Mouse (Mus musculus) kidney, adult 8-10 months (tissue): ENCODE measurements around the gene Tnip1.

Source experiments
- DNase-seq, 2 experiments: peaks; one replicate each; pipeline ENCODE4 v3.0.0; 2022

Gene Tnip1

DNA sequence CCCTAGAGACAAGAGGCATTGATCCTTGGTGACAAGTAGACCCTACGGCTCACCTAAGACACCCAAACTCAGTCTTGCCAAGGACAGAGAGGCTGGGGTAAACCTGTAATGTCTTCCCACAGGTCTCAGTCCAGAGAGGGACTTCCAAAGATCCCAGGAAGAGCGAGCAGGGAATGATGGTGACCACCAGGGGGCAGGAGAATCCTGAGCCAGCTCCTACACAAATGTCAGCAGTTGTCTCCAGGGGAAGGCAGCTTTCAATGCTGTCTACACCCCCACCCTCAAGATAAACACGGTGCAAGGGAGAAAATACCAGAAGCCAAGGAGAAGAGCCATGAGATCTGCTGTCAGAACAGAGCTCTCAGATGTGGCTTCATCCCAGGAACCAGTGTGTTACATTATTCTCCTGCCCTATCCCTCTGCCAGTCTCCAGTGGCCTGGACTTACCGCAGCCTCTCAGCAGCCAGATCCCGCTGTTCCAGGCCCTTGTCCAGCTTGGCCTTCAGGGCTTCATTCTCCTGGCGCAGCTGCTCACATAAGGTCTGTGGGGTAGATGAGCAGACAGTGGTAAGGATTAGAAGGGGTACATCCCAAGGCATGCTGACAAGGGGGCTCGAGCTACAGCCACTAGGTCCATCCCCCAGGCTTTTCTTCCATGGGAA is 32.3 kb downstream of the Tnip1 start:
- peak in 1 of 2 experiments; percentile 52 for DNase-seq

DNA sequence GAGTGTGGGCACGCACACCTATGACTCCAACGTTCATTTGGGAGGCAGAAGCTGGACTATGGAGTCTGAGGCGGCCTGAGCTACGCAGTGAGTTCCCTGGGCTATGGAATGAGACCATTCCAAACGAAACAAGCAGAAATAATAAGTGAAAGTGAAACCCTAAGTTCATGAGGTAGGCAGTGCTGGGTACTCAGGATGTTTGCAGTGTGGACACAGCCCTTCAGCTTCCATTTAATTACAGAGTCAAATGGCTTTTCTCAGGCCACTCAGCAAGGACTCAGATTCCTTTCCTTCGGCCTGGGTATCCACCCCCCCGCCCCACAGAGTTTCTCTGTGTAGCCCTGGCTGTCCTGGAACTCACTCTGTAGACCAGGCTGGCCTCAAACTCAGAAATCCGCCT is 33.0 kb downstream of the Tnip1 start:
- DNase-seq = no peak

DNA sequence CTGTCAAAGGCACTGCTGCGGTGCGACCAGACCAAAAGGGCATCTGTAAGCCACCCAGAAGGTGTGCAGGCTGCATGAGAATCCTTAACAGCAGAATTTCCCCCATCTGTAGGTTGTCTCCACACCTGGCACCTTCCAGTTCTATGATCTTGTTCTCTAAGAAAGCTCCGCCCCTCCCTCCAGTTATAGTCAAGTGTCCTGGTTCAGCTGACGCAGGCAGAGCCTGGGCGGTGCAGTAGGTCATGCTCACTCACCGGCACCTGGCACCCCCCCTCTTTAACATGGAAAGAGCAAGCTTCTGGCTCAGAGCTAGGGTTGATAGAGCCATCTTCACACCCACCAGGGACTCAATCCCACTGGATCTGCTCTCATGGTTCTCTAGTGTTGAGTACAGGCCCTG is 33.4 kb downstream of the Tnip1 start:
- no peak for DNase-seq

DNA sequence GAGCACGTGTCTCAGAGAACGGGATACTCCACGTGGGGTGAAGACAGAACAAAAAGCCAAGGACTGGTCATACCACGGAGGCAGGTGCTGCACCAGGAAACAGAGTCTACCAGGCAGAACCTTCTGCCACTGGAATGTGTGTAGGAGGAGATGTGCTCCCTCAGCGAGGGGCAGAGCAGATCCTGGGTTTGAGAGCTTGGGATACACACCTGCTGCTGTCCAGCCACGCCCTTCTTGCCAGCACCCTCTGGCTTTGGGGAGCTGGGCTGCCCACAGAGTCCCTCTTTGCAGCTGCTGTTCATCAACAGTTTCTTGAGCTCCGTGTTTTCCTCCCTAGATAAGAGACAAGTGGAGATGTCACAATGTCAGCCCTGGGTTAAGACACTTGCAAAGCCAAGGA is 33.8 kb downstream of the Tnip1 start:
- no peak for DNase-seq

DNA sequence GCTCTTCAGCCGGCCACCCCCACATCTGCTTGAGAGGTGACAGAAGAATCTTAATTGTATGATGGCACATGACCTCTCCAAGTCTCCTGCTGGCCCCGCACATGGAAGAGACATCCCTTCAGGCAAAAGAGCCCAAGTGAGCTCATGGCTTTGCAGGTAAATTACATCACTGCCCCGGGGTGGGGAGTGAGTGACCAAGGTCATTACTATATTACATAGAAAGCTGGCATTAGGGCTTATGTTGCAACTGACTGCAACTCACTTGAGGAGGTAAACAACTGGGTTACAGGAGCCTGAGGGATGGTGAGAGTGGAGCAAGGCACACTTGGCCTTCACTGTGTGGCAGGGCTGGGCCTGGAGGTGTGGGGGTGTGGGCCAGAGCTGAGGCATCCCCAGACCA is 34.5 kb downstream of the Tnip1 start:
- DNase-seq = no peak

DNA sequence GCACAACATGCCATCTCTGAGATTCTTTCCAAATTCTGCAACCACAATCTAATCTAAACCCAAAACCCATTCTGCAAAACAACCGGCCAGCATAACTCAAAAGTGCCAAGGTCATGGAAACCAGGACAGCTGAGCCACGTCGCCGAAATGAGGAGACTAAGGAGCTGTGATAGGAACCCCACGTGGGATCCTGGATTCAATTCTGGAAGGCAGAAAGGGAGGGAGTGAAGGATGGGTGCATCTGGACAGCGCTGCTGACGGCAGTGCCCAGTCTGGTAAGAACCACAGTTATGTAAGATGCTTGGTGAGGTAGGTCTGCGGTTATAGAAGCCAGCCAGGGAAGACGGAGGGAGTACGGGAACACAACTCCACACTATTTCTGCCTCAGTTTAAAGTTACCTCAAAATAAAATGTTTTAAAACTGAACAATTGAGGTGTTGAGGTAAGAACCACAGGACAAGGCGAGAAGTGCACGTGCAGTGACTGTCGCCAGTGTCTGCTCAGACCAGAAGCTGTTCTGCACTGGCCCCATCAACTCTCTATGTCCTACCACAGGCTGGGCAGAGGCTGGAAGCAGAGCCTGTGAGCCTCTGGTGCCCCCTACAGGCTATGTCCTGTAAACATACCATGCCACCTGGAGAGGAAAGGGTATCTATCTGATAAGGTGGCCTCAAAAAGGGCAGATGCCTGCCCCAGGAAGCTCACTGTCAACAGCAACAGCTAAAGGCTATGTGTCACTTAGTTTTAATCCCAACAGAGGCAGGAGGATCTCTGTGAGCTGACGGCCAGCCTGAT is 35.2 kb downstream of the Tnip1 start:
- DNase-seq = peak; percentile 65 to 75

DNA sequence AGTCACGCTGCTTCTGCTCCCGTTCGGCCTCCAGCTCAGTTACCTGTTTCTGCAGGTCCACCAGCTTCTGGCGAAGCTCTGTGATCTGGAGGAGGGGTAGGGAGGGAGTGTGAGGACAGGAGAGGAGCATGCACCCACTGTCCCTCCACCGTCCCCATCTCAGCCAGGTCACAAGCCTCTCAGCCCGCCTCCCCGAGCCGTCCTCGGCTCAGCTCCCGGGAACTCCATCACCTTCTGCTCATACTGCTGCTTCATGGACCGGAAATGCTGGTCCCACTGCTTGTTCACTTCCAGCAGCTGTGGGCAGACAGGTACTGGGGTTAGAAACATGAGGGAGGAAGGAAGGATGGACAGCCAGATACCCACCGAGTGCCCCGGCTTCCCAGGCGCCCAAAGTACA is 38.6 kb downstream of the Tnip1 start:
- no peak for DNase-seq

DNA sequence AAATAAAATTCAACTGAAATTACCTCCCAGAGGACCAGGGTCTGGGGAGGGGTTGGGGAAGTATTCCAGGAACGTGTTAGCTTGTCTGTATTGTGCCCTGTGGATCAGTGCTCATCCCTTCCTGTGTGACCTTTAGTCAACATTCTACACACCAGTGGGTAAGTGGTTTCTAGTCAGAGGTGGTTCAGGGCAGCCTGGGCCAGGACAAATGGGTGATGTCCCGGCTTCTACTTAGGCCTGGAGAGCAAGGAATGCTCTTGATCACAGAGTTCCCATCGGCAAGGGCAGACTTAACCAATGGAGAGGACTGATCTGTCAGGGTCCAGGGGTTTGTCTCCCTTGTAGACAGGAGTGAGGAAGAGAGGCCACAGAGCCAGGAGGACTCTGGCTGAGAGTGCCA is 40.2 kb downstream of the Tnip1 start:
- peak in 1 of 2 experiments; percentile 38 for DNase-seq

DNA sequence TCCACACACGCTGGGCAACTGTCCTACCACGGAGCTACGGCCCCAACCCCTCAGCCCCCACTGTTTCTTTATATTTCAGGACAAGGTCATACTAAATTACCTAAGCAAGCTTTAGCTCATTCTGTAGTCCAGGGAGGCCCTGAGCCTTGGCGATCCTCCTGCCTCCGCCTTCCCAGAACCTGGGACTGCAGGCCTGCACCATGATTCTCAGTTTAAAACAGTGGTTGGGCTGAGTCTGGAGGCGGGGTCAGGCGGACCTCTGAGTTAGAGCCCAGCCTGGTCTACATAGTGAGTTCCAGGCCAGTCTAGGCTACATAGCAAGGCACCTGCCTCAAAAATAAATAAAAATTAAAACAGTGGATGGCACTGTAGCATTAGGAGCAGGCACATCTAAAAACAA is 40.9 kb downstream of the Tnip1 start:
- no peak for DNase-seq

DNA sequence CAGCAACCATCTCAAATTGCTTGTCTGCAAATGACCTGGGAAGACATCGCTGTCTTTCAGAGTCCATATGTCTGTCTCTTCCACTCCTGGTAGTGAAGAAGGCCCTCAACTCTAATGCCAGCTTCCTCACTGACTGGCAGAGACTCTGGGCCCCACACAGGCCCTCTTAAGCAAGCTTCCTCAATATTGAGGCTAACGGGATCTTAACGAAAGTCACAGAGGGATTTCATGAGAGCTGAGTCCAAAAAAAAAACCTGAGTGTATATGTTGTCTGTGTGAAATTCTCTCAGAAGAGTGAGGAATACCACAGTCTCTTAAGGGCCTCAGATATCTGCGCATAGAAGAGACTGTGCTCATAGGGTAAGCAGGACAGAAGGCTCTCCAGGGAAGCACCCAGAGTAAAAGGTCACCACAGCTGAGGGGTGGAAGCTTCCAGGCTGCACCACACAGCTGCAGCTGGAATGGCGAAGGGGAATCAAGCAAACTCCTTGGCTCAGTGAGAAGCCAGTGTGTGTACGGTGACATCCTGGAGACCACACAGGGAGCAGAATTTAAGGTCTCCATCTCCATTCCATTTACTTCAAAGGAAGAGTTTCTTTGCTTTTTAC is 41.6 kb downstream of the Tnip1 start:
- no peak for DNase-seq

DNA sequence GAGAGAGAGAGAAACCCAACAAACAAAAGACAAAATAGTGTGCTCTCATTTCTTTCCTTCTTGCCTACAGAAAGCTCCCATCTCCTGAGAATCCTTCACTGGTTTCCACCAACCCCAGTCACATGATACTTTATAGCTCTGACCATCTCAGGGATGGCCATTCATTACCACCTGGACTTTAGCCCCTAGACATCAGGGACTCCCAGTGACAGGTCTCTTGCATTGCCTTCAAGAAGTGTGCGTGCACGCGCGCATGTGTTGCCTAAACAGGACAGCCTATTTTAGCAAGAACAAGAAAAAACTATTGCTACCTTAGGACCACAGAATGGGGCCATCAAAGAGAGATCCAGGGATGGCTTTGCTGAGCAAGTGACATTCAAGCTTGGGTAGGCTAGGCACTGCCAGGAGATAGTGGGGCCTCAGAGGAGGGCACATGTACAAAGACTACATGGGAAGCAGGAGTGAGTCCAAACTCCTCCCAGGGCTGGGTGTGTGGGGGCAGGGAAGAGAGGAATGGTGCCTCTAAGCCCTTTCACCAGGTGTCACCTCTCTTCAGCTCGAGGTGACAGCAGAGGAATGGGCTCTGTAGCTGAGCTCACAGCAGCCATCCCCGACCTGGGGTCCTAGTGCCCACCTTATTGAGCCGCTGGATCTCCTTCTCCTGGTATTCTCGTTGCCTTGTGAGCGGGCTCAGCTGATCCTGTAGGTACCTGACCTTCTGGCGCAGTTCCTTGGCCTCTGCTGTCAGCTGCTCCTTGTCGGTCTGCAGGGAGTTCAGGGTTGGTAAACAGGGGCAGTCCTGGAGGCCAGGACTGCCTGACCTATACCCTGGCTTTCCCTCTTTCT is 42.4 kb downstream of the Tnip1 start:
- DNase-seq = peak; percentile 59 to 80

DNA sequence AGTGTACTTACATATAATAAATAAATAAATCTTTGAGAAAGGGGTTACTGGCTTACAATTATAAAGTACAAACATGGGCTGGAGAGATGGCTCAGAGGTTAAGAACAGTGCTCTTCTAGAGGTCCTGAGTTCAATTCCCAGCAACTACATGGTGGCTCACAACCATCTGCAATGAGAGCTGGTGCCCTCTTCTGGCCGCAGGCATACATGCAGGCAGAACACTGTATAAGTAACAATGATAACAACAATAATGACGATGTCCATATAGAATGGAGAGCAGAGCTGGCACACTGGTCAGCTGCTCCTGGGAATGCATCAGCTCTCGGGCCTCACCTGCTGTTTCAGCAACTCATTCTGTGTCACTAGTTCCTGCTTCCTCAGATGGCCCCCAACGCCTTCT is 44.4 kb downstream of the Tnip1 start:
- no peak for DNase-seq

DNA sequence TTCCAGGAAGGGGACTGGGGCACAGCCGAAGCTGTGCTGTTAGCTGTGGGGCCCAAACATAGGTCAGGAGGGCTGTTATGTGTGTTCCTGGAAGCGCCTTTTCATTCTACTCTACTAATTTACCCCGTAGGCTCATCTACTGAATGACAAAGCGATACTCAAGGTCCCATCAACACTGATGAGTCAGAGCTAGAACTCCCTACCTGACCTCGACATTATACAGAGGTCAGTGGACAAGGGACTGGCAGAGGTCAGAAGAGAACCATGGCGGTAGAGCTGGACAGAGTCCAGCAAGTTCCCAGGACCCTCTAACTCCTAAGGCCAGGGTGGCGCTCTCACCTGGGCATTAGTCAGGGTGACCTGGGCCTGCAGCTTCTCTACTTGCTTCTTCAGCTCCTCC is 45.3 kb downstream of the Tnip1 start:
- DNase-seq = no peak

DNA sequence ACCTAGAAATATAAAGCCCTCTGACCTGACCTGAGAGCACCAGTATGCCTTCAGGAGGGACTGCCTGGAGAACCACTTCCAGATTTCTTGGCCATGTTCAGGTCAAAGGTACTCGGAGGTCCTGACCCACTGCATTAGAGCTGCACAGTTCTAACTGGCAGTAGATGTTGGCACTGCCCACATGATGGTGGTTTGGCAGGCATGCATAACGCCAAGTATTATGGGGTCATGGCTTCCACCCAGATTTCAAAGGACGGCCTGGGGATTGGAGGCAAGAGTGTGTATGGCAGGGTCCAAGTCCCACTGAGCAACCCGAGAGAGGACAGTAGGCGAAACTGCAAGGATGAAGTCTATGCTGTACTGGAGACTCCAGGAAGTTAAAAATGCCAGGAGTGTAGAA is 48.9 kb downstream of the Tnip1 start:
- DNase-seq = peak in 1 of 2 experiments; percentile 58

DNA sequence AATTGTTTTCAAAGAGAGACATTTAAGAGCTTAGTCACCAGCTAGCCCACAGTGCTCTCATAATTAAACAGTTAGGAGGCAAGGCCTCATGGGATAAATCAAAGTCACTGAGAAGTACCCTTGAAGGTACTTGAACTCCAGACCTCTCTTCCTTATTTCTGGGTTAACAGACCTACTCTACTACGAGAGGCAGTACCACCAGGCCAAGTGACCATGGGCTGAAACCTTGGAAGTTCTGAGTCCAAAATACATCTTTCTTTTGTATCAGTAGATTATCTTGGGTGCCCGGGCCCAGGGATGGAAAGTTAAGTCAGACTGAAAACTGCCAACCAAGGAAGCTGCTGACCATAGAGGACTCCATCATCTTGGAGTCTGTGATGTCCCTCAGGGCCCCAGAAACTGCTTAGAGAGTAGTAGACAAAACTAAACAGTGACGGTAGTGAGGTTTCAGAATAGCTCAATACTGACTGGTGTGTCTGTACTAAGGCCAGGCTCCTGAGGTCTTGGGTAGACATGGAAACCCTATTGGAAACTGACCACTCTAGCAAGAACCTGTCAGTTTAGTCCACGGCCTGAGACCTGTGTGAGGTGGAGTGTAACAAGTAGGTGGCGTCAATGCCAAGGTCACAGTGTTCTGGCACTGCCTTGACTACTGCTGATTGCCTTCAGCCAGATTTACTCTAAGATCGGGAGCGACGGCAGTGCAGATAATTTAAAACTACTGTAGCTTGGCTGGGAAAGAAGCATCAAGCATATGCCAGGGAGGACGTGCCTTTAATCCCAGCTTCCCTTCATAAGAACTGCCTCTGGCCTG is 50.0 kb downstream of the Tnip1 start:
- peak; percentile 64 to 65 for DNase-seq

DNA sequence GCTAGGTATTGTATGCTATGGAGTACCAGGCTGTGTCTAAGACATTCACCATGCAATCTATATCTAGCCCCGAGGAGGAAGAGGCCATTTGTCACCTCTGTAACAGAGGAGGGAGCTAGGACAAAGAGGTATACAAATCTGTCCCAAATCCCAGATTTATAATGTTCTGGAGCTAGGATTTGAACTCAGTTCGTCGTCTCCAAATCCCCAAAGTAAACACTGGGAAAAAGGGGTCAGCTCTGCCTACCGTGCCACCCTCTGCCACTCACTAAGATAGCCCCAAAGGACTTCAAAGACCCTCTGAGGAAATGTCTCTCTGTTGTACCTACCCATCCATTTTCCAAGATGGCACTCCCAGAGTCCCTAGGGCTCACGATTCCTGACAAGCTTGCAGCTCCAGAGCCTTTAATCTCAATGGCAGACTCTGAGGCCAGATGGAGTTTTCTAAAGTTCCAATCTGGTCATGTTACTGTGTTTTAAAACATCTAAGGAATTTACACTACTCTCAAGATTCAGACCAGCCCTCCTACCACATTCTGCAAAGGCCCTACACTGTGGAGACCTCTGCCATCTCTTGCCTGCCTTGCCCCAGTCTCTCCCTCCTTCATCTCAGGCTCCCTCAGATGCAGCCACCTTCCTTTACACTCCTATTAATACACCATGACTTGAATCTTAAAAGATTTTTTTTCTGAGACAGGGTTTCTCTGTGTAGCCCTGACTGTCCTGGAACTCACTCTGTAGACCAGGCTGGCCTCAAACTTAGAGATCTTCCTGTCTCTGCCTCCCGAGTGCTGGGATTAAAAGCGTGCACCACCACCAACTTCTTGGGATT is 50.8 kb downstream of the Tnip1 start:
- DNase-seq = peak; percentile 54 to 58

DNA sequence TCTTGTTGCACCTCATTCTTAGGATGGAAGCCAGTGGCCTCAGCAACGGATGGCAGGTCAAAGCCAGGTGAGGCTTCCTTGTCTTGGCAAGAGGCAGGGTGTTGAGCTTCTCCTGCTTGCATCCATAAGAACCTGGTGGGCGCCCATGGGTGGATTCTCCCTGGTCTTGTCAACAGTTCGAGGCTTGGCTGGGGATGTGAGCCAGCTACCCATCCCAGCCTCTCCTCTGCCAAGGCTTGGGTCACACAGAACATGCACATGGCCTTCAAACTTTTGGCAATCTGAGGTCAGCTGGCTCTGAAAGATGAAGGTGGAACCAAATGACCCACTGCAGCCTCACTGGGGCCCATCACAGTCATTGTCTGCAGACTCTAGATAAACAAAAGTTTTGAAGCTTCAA is 51.5 kb downstream of the Tnip1 start:
- peak; percentile 72 for DNase-seq

DNA sequence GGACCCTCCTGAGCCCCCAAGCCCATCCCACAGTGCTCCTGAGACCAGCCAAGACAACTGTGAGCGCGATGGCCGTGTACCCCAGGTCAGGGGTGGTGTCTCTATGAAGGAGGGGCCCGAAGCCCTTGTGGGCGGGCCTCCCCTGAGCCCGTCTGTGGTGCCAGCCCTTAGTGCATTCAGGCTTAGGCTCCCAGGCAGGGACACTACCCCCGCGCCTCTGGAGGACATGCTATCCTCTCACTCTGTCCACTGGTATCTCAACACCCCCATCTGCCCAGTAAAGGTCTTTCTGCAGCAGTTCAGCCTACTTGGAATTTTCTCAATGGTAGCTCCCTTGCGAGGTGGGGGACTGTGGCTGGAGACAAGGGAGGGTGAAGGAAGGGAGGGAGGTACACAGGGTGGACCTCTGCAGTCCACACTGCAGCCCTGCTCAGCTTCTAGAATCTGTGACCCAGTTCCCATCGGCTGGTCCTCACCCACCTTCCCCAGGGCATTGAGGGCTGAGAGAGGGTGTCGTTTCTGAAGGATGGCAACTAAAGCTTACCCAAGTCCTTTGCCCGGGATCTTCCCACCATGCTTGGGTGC is 52.5 kb downstream of the Tnip1 start:
- no peak for DNase-seq

DNA sequence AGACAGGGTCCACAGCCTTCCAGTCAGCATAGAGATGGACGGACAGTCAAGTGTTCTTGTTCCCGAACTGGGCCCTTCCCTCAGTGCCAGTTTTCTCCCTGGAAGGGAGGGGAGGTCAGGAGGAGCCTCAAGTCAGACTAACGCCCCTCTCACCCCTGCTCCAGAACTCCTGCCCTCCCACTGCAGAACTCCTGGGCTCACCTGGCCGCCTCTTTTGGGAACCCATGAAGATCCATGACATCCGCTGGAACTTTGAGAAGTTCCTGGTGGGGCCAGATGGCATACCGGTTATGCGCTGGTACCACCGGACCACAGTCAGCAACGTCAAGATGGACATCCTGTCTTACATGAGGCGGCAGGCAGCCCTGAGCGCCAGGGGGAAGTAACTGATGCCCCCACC is 53.4 kb downstream of the Tnip1 start:
- no peak for DNase-seq

DNA sequence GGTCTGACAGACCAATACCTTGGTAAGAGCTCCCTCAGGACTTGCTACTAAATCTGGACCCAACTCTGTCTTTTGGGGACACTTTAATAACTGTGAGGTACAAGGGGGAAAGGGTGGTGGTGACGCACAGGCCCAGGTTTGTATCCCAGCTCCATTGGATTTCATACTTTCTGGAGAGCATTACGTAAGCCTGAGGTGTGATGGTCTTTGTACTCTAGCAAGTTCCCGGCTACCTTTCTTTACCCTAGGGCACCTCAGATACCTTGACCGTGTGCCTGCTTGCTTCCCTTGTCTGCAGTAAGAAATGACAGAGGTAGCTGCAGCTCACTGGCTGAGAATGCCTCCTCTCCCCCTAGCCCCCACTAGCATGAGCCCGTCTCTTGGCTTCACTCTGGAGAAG is 55.5 kb downstream of the Tnip1 start:
- DNase-seq = no peak

DNA sequence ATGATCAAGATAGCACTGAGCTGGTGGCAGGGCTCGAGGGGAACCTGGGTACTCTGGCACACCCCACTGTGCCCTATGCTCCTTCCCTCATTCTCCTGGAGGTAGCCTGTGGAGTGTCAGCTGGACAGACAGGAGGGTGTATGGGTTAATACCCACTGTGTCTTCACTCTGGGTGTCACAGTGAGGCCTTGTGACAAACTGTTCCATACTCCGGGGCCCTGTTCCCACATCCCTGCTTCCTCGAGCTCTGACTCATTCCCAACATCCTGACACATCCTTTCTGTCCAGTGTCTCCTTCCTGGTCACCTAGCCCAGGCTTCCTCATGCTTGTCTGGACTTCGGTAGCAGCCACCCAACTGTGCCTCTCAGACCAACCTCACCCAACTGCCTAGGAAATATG is 56.3 kb downstream of the Tnip1 start:
- no peak for DNase-seq
